Mouse (Mus musculus) CH12.LX (cell line): Measurements from ENCODE around the gene Rassf5. TPM values are rescaled to one million over a fixed set of nuclear protein-coding genes. Genes with fewer than 3 reads are reported as not detected.

Experiments
- DNase-seq: peaks from one replicate; pipeline ENCODE4 v3.0.0-alpha.2; 2013; ENCODE audit errors: extremely low read depth
- H3K27ac ChIP-seq: 2 replicates; pipeline ENCODE4 v1.5.1; 2012; ENCODE audit warnings: low read depth, mild to moderate bottlenecking, control low read depth, moderate library complexity; ENCODE audit not compliant: insufficient read depth
- H3K27me3 ChIP-seq: replicated peaks from 2 replicates; pipeline ENCODE3; 2012; ENCODE audit warnings: inconsistent platforms
- H3K36me3 ChIP-seq, 2 experiments: replicated peaks in 1 of 2; 2 replicates each; pipeline versions ENCODE3 to v1.6.1; 2012; ENCODE audit warnings: inconsistent platforms in 1 of 2, low read length in 1 of 2, mild to moderate bottlenecking in 1 of 2, mixed read lengths in 1 of 2, moderate library complexity in 1 of 2; ENCODE audit not compliant: control insufficient read depth in 1 of 2, insufficient read depth in 1 of 2
- H3K4me1 ChIP-seq, 2 experiments: 2 replicates each; pipeline ENCODE4 v1.6.1; 2012; ENCODE audit warnings: inconsistent platforms in 1 of 2, moderate library complexity in 1 of 2; ENCODE audit not compliant: insufficient read depth in 2 of 2, control insufficient read depth in 1 of 2
- H3K4me2 ChIP-seq: 2 replicates; pipeline ENCODE4 v1.6.1; 2012; ENCODE audit warnings: low read depth, mild to moderate bottlenecking, control low read depth; ENCODE audit not compliant: poor library complexity, insufficient read depth, severe bottlenecking
- H3K4me3 ChIP-seq, 3 experiments: fragments of 150-350 bp in 1 of 3; sonication (generic) in 1 of 3; replicated peaks in 1 of 3; 2 replicates each; pipeline versions ENCODE3 to v1.5.1; 2011 to 2012; ENCODE audit warnings: low read depth in 2 of 3, low read length in 2 of 3, mild to moderate bottlenecking in 2 of 3, moderate library complexity in 2 of 3, control low read depth in 1 of 3, improper control_type of control experiment in 1 of 3, inconsistent platforms in 1 of 3, mixed read lengths in 1 of 3; ENCODE audit not compliant: poor library complexity in 1 of 3
- H3K79me2 ChIP-seq: replicated peaks from 2 replicates; pipeline ENCODE4 v1.6.1; 2012; ENCODE audit warnings: mild to moderate bottlenecking, moderate library complexity; ENCODE audit not compliant: control insufficient read depth, poor library complexity, insufficient read depth, severe bottlenecking; ENCODE audit errors: extremely low read depth
- H3K9ac ChIP-seq: 2 replicates; pipeline ENCODE4 v1.6.1; 2012; ENCODE audit warnings: low read depth, mild to moderate bottlenecking, control low read depth, moderate library complexity; ENCODE audit not compliant: insufficient read depth
- H3K9me3 ChIP-seq: replicated peaks from 2 replicates; pipeline ENCODE3; 2012; ENCODE audit warnings: low read length, inconsistent platforms, mixed read lengths
- BHLHE40 ChIP-seq: IDR thresholded peaks from 2 replicates; pipeline ENCODE4 v1.6.1; 2011; ENCODE audit warnings: mild to moderate bottlenecking, low read depth, low read length, improper control_type of control experiment
- CHD2 ChIP-seq: IDR thresholded peaks from 2 replicates; pipeline ENCODE4 v1.6.1; 2011; ENCODE audit warnings: low read length, improper control_type of control experiment
- CTCF ChIP-seq, 2 experiments: IDR thresholded peaks in 1 of 2; conservative IDR thresholded peaks in 1 of 2; 2 replicates each; pipeline ENCODE4 v1.5.1; 2011 to 2012; ENCODE audit warnings: low read depth in 2 of 2, low read length in 2 of 2, improper control_type of control experiment in 1 of 2, inconsistent platforms in 1 of 2, mild to moderate bottlenecking in 1 of 2, moderate library complexity in 1 of 2
- E2F4 ChIP-seq: IDR thresholded peaks from 2 replicates; pipeline ENCODE4 v1.6.1; 2011; ENCODE audit warnings: low read depth, low read length, improper control_type of control experiment; ENCODE audit not compliant: insufficient replicate concordance
- ELF1 ChIP-seq: IDR thresholded peaks from 2 replicates; pipeline ENCODE4 v1.6.1; 2014; ENCODE audit warnings: low read depth, mild to moderate bottlenecking, inconsistent platforms, low read length, improper control_type of control experiment
- HCFC1 ChIP-seq: IDR thresholded peaks from 2 replicates; pipeline ENCODE4 v1.6.1; 2012; ENCODE audit warnings: low read depth, mild to moderate bottlenecking, inconsistent platforms, low read length, improper control_type of control experiment
- KAT2A ChIP-seq: IDR thresholded peaks from 2 replicates; pipeline ENCODE4 v1.6.1; 2012; ENCODE audit warnings: low read length, improper control_type of control experiment, inconsistent platforms; ENCODE audit not compliant: insufficient replicate concordance
- MAX ChIP-seq: IDR thresholded peaks from 2 replicates; pipeline ENCODE4 v1.6.1; 2011; ENCODE audit warnings: low read length, improper control_type of control experiment
- MAZ ChIP-seq: IDR thresholded peaks from 2 replicates; pipeline ENCODE4 v1.6.1; 2012; ENCODE audit warnings: low read depth, mild to moderate bottlenecking, inconsistent platforms, low read length, improper control_type of control experiment, moderate library complexity
- MEF2A ChIP-seq: IDR thresholded peaks from 2 replicates; pipeline ENCODE4 v1.6.1; 2014; ENCODE audit warnings: low read depth, mild to moderate bottlenecking, inconsistent platforms, low read length, improper control_type of control experiment, borderline replicate concordance
- MXI1 ChIP-seq: IDR thresholded peaks from 2 replicates; pipeline ENCODE4 v1.6.1; 2011; ENCODE audit warnings: mild to moderate bottlenecking, low read depth, low read length, improper control_type of control experiment
- MYC ChIP-seq: IDR thresholded peaks from 2 replicates; pipeline ENCODE4 v1.6.1; 2011; ENCODE audit warnings: low read depth, mild to moderate bottlenecking, improper control_type of control experiment, low read length
- NELFE ChIP-seq: IDR thresholded peaks from 2 replicates; pipeline ENCODE4 v1.6.1; 2011; ENCODE audit warnings: low read depth, low read length, improper control_type of control experiment
- NRF1 ChIP-seq: IDR thresholded peaks from 2 replicates; pipeline ENCODE4 v1.6.1; 2014; ENCODE audit warnings: low read depth, mild to moderate bottlenecking, inconsistent platforms, low read length, improper control_type of control experiment, moderate library complexity
- POLR2A ChIP-seq: IDR thresholded peaks from 2 replicates; pipeline ENCODE4 v1.6.1; 2011; ENCODE audit warnings: low read depth, mild to moderate bottlenecking, improper control_type of control experiment, low read length
- POLR2AphosphoS2 ChIP-seq: IDR thresholded peaks from 2 replicates; pipeline ENCODE4 v1.6.1; 2011; ENCODE audit warnings: low read depth, low read length, improper control_type of control experiment
- RAD21 ChIP-seq: IDR thresholded peaks from 2 replicates; pipeline ENCODE4 v1.6.1; 2011; ENCODE audit warnings: low read depth, mild to moderate bottlenecking, low read length, improper control_type of control experiment, moderate library complexity
- RCOR1 ChIP-seq: conservative IDR thresholded peaks from 2 replicates; pipeline ENCODE4 v1.6.1; 2012; ENCODE audit warnings: low read depth, mild to moderate bottlenecking, inconsistent platforms, low read length, improper control_type of control experiment
- SIN3A ChIP-seq: IDR thresholded peaks from 2 replicates; pipeline ENCODE4 v1.6.1; 2012; ENCODE audit warnings: low read length, improper control_type of control experiment, inconsistent platforms
- SMC3 ChIP-seq: IDR thresholded peaks from 2 replicates; pipeline ENCODE4 v1.6.1; 2011; ENCODE audit warnings: low read depth, low read length, improper control_type of control experiment
- TBP ChIP-seq: conservative IDR thresholded peaks from 2 replicates; pipeline ENCODE4 v1.6.1; 2011; ENCODE audit warnings: low read depth, low read length, improper control_type of control experiment
- TCF12 ChIP-seq: IDR thresholded peaks from 2 replicates; pipeline ENCODE4 v1.6.1; 2014; ENCODE audit warnings: low read depth, mild to moderate bottlenecking, inconsistent platforms, low read length, improper control_type of control experiment
- UBTF ChIP-seq: IDR thresholded peaks from 2 replicates; pipeline ENCODE4 v1.6.1; 2012; ENCODE audit warnings: low read depth, mild to moderate bottlenecking, inconsistent platforms, low read length, improper control_type of control experiment, moderate library complexity
- USF1 ChIP-seq: IDR thresholded peaks from 2 replicates; pipeline ENCODE4 v1.6.1; 2014; ENCODE audit warnings: low read depth, mild to moderate bottlenecking, inconsistent platforms, low read length, improper control_type of control experiment
- ZC3H11A ChIP-seq: IDR thresholded peaks from 2 replicates; pipeline ENCODE4 v1.6.1; 2012; ENCODE audit warnings: low read depth, mild to moderate bottlenecking, inconsistent platforms, low read length, improper control_type of control experiment
- ZKSCAN1 ChIP-seq: IDR thresholded peaks from 2 replicates; pipeline ENCODE4 v1.6.1; 2012; ENCODE audit warnings: low read depth, inconsistent platforms, low read length, improper control_type of control experiment, borderline replicate concordance
- ZMIZ1 ChIP-seq: IDR thresholded peaks from 2 replicates; pipeline ENCODE4 v1.6.1; 2012; ENCODE audit warnings: low read depth, mild to moderate bottlenecking, inconsistent platforms, low read length, improper control_type of control experiment
- dilution Hi-C: fragments of 300-500 bp; cut with MboI; formaldehyde crosslinking; loops from 2 replicates; pipeline ENCODE4 v1.14.3; 2020; ENCODE audit warnings: low sequenced_read_pairs; ENCODE audit not compliant: extremely low pct_unique_long_range_greater_than_20kb, extremely low pct_ligation_motif_present
- in situ Hi-C: fragments of 300-500 bp; cut with MboI; formaldehyde crosslinking; loops from 3 replicates; pipeline ENCODE4 v1.14.3; 2019; ENCODE audit warnings: low sequenced_read_pairs, low pct_ligation_motif_present, low pct_unique_long_range_greater_than_20kb, mixed read lengths
- polyA plus RNA-seq: library from polyadenylated mRNA; unstranded; fragments of >175 nt; gene quantifications from 2 replicates; pipeline ENCODE4 v1.2.1, GENCODE M21; 2012; ENCODE audit warnings: low read depth; ENCODE audit not compliant: insufficient read length
- total RNA-seq, 2 experiments: library from RNA; depleted of rRNA; stranded (reverse); fragments of 300-350 nt in 1 of 2; fragments of >200 nt in 1 of 2; gene quantifications; 2 replicates each; pipeline ENCODE4 v1.2.3; 2012 to 2014

The Rassf5 gene
- total and polyA plus RNA-seq, 3 experiments: 11.5 to 32.1 (median 16.3) TPM

DNA sequence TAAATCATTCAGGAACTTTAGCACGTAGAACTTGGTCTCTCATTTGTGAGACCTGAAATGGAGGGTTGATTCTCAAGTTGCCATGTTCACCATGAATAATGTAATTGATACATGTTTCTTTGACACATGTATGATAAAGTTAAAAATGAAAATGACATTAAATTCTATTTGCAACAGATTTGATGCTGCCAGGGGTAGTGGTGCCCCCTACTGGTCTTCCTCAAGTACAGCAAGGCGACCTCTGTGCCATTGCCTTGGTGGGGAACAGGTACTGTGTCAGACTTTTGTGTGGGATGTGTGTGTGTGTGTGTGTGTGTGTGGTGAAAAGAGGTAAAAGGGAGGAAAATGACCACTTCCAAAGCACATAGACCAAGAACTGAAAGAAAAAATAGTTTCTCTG lies 89.6 kb downstream of the Rassf5 start:
- dilution Hi-C loops: no loop called here

DNA sequence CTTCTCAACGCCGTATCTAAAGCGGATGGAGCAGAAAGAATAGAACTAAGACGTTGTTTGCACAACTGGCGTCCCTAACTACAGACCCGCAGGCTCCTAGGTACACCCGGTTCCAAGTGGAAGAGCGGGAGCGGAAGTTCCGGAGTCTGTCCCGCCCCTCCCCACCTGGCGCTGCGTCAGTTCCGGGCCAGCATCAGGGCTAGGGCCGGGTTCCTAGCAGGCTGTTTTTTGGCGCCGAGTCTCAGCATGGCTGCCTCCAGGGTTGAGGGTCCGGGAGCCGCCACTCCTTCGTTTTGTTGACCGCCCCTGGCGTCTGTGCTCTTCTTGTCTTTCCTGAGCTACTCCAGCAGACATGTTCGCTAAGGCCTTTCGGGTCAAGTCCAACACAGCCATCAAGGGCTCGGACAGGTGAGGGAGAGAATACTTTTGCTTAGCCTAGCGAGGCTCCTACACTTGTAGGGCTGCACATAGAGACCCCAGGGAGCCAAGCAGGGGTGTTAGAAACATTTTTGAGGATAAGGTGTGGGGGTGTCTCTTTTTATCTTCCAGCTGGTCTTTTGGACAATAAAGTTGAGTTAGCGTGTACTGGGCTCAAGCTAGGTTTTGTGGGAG lies 91.9 kb downstream of the Rassf5 start, which contains the start of gene Eif2d:
TSS of gene Eif2d (plus strand) at position 164 of the 612 bp plus-strand sequence.
- H3K4me3 ChIP-seq: peak within 1 kb of the TSS; percentile 67 to 94 (median 89)
- DNase-seq: peak; percentile 91

More for the DNA sequence above, 89.6 kb downstream of the Rassf5 start:
- no peaks in the 10 kb centered on the region for H3K27me3 ChIP-seq
- peaks cover 22 to 30% of the 10 kb centered on the region in 2 experiments for H3K36me3 ChIP-seq
- TF ChIP-seq KAT2A (no peak), ZC3H11A (peak; percentile 49), MAX (no peak), ZKSCAN1 (no peak), MXI1 (no peak), POLR2A (no peak), RAD21 (peak; percentile 86), ZMIZ1 (no peak), SMC3 (peak; percentile 93), UBTF (no peak), BHLHE40 (no peak), MAZ (no peak), TCF12 (no peak), MYC (0 out of 2 replicates have a peak, but pooled peaks have one; percentile 13), E2F4 (no peak), POLR2AphosphoS2 (no peak), CTCF (conservative IDR thresholded peaks at IDR 0.05 in 1 of 2, IDR thresholded peaks at IDR 0.05 in 1 of 2; ENCODE audit: low read depth in 2 of 2, low read length in 2 of 2) (peak; percentile 93 to 95), NRF1 (no peak), RCOR1 (no peak), TBP (no peak), MEF2A (no peak)
- TF ChIP-seq, all 38 proteins: peak for 5
- Histone ChIP-seq H3K27ac (no peak overlapping the region), H3K9me3 (no peaks in the 10 kb centered on the region), H3K79me2 (peaks cover 20% of the 10 kb centered on the region), H3K4me1 (peaks cover 0 to 22% of the 10 kb centered on the region in 2 experiments; a peak in 2 of 4 replicates), H3K4me3 (no peak overlapping the region), H3K4me2 (no peak overlapping the region), H3K9ac (no peak overlapping the region)
- in situ Hi-C loops: no loop called here
- DNase-seq: peak; percentile 55

More for the DNA sequence above, 91.9 kb downstream of the Rassf5 start, which contains the start of gene Eif2d:
- TF ChIP-seq CTCF (conservative IDR thresholded peaks at IDR 0.05 in 1 of 2, IDR thresholded peaks at IDR 0.05 in 1 of 2; ENCODE audit: low read depth in 2 of 2, low read length in 2 of 2) (no peak), KAT2A (peak; percentile 64; the same call in 1 of the 2 replicates), MEF2A (0 out of 2 replicates have a peak, but pooled peaks have one; percentile 18), POLR2A (peak; percentile 87), MXI1 (peak; percentile 80), POLR2AphosphoS2 (peak; percentile 46; the same call in 1 of the 2 replicates), CHD2 (no peak), TCF12 (peak; percentile 88), BHLHE40 (no peak), ZMIZ1 (0 out of 2 replicates have a peak, but pooled peaks have one; percentile 49), NELFE (peak; percentile 81; the same call in 1 of the 2 replicates), SIN3A (peak; percentile 93), HCFC1 (peak; percentile 84), TBP (0 out of 2 replicates have a peak, but pooled peaks have one; percentile 42), USF1 (no peak), ELF1 (peak; percentile 92), MAZ (peak; percentile 47; the same call in 1 of the 2 replicates)
- TF ChIP-seq, all 38 proteins: peak for 13
- peak within 1 kb of the TSS; percentile 68 for H3K9ac ChIP-seq
- peaks cover under 1 to 24% of the 10 kb centered on the region in 2 experiments; a peak in 3 of 4 replicates for H3K4me1 ChIP-seq
- H3K9me3 ChIP-seq: no peaks in the 10 kb centered on the region
- peaks cover 3 to 10% of the 10 kb centered on the region in 2 experiments for H3K36me3 ChIP-seq
- peaks cover 20% of the 10 kb centered on the region for H3K79me2 ChIP-seq
- H3K4me2 ChIP-seq: peak within 1 kb of the TSS; percentile 90
- in situ Hi-C loops: no loop called here
- H3K27ac ChIP-seq: no peak within 1 kb of the TSS
- H3K27me3 ChIP-seq: no peaks in the 10 kb centered on the region
- dilution Hi-C loops: no loop called here
